Mouse (Mus musculus): ENCODE data around the gene Urm1.

GRCm38 (mm10) chr2:29844661-29845060 lies 24.8 kb downstream of the Urm1 start:
- TF ChIP-seq POLR2A (IDR thresholded peaks at IDR 0.05; ENCODE audit: low read depth, low read length) (no peak), CTCF (IDR thresholded peaks at IDR 0.05; ENCODE audit: extremely low read depth, insufficient read depth, insufficient read length, insufficient replicate concordance) (no peak)
